Mouse (Mus musculus) lung, adult 2 months (tissue): ENCODE measurements around the gene Kdm5b.

ENCODE experiments used
- CTCF ChIP-seq: fragments of 200-500 bp; IDR thresholded peaks from 2 replicates; pipeline ENCODE4 v1.5.1; 2011; ENCODE audit warnings: mild to moderate bottlenecking, low read length, control low read depth; ENCODE audit not compliant: insufficient read depth
- POLR2A ChIP-seq: fragments of 200-500 bp; IDR thresholded peaks from 2 replicates; pipeline ENCODE4 v1.6.1; 2011; ENCODE audit warnings: low read depth, mild to moderate bottlenecking, control low read depth, low read length, borderline replicate concordance; ENCODE audit errors: extremely low read depth

GRCm38 (mm10) chr1:134645408-134646200, 85.6 kb downstream of the Kdm5b start:
- TF ChIP-seq CTCF (no peak), POLR2A (no peak)
